Mouse (Mus musculus) thymus, adult 2 months (tissue): ENCODE measurements around the gene Mgmt.

ENCODE experiments used
- CTCF ChIP-seq: fragments of 200-500 bp; IDR thresholded peaks from 2 replicates; pipeline ENCODE4 v1.5.1; 2012; ENCODE audit warnings: mild to moderate bottlenecking, control low read depth, low read length, moderate library complexity, borderline replicate concordance; ENCODE audit not compliant: control insufficient read depth, poor library complexity, insufficient read depth; ENCODE audit errors: extremely low read depth
- POLR2A ChIP-seq: fragments of 200-500 bp; IDR thresholded peaks from 2 replicates; pipeline ENCODE4 v1.6.1; 2012; ENCODE audit warnings: mild to moderate bottlenecking, low read length, control low read depth, moderate library complexity; ENCODE audit not compliant: control insufficient read depth, poor library complexity, insufficient read depth; ENCODE audit errors: extremely low read depth

- TF ChIP-seq POLR2A = no peak
- no peak for TF ChIP-seq CTCF
Measured at GRCm38 (mm10) chr7:137067758-137068157, 173.3 kb downstream of the Mgmt start.
